Mouse (Mus musculus) effector memory CD4-positive, alpha-beta T cell, adult 7 months (primary cell): ENCODE measurements around the gene Snx10. TPM values are rescaled to one million over a fixed set of nuclear protein-coding genes. Genes with fewer than 3 reads are reported as not detected.

Source experiments
- polyA plus RNA-seq: library from polyadenylated mRNA; unstranded; fragments of 100-300 nt; shearing (Covaris generic); gene quantifications from one replicate; pipeline ENCODE4 v1.2.1, GENCODE M21; 2017

The Snx10 gene
- polyA plus RNA-seq: 26.1 TPM

GRCm38 (mm10) chr6:51523807-51524320 lies at the start of gene Snx10:
Gene Snx10, plus strand, starts transcription at chr6:51523901.

Other genes starting within 250 kb of the Snx10 start
- 0.29 TPM for gene Nfe2l3, start 91.2 kb upstream of the Snx10 start, polyA plus RNA-seq
- 1,320 TPM for gene Hnrnpa2b1, start 54.0 kb upstream of the Snx10 start, polyA plus RNA-seq
- gene Cbx3, start 53.5 kb upstream of the Snx10 start, polyA plus RNA-seq: 35.3 TPM